Mouse (Mus musculus) lung, postnatal 0 days (tissue): ENCODE measurements around the gene Enox1. TPM values are rescaled to one million over a fixed set of nuclear protein-coding genes. Genes with fewer than 3 reads are reported as not detected.
A peak's percentile ranks its signal among the peaks of the same experiment; 100 is the strongest.

Source experiments
- ATAC-seq: fragments of 200-750 bp; cut with Nextera tagmentation; 2 replicates; pipeline ENCODE4 v1.8.0; 2017; ENCODE audit warnings: moderate library complexity
- DNase-seq: peaks from one replicate; pipeline ENCODE4 v3.0.0-alpha.2; 2016; ENCODE audit warnings: low spot score
- H3K27ac ChIP-seq: fragments of 300-500 bp; sonication (generic); 2 replicates; pipeline ENCODE4 v1.5.1; 2014; ENCODE audit warnings: antibody characterized with exemption, mild to moderate bottlenecking, low read length, mixed read lengths
- H3K27me3 ChIP-seq: fragments of 300-500 bp; sonication (generic); replicated peaks from 2 replicates; pipeline ENCODE4 v1.6.1; 2014; ENCODE audit warnings: low read length, mixed read lengths; ENCODE audit not compliant: insufficient read depth
- H3K36me3 ChIP-seq: fragments of 300-500 bp; sonication (generic); 2 replicates; pipeline ENCODE4 v1.6.1; 2014; ENCODE audit warnings: low read length, mixed read lengths; ENCODE audit not compliant: insufficient read depth
- H3K4me1 ChIP-seq: fragments of 300-500 bp; sonication (generic); 2 replicates; pipeline ENCODE4 v1.6.1; 2014; ENCODE audit warnings: antibody characterized with exemption, low read depth, low read length, mixed read lengths; ENCODE audit not compliant: insufficient read depth
- H3K4me2 ChIP-seq: fragments of 300-500 bp; sonication (generic); replicated peaks from 2 replicates; pipeline ENCODE4 v1.6.1; 2014; ENCODE audit warnings: low read depth, mild to moderate bottlenecking, low read length, moderate library complexity, mixed read lengths
- H3K4me3 ChIP-seq: fragments of 300-500 bp; sonication (generic); 2 replicates; pipeline ENCODE4 v1.5.1; 2014; ENCODE audit warnings: low read depth, low read length
- H3K9ac ChIP-seq: fragments of 300-500 bp; sonication (generic); replicated peaks from 2 replicates; pipeline ENCODE4 v1.6.1; 2014; ENCODE audit warnings: low read depth, mild to moderate bottlenecking
- H3K9me3 ChIP-seq: fragments of 300-500 bp; sonication (generic); 2 replicates; pipeline ENCODE4 v1.6.1; 2016; ENCODE audit warnings: low read length, mixed read lengths
- CTCF ChIP-seq: IDR thresholded peaks from 2 replicates; pipeline ENCODE4 v1.5.1; 2016; ENCODE audit warnings: antibody characterized with exemption, mild to moderate bottlenecking
- EP300 ChIP-seq: IDR thresholded peaks from 2 replicates; pipeline ENCODE4 v1.6.1; 2016; ENCODE audit warnings: antibody characterized with exemption, mild to moderate bottlenecking, control low read depth
- WGBS: fragments of 180-500 bp; shearing (Covaris S2); extraction: QIAGEN DNeasy Blood & Tissue Kit; methylation state at CpG from one replicate; pipeline ENCODE4 v1.1.7; 2014; 5-methylcytosine and 5-hydroxymethylcytosine counted together
- polyA plus RNA-seq: library from polyadenylated mRNA; unstranded; fragments of >200 nt; fragmentation: Nextera tagmentation; extraction: Ambion mirVana; gene quantifications from 2 replicates; pipeline ENCODE4 v1.2.1, GENCODE M21; 2015

Enox1 gene
- polyA plus RNA-seq, 1 experiment from 2014 or later, result 1.5 TPM

DNA sequence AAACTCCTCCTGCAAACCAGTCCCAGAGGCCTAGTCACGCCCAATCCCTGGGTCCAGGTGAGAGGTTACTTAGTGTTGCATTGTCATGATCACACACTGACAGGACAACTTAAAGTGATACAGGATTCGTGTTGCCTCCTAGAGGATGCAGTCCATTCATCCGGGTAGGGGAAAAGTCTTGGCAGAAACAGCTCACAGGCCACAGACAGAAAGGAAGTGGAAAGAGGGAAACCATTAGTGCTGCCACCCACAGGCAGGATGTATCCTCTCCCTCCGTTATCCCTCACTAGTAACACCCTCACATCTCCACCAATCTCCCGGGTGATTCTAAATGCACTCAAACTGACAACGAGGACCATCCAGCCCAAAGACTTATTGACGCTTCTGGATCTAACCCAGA, 385.4 kb downstream of the Enox1 start:
- TF ChIP-seq CTCF, result no peak
- Histone ChIP-seq H3K4me2 (no peak overlapping the region), H3K4me1 (no peaks in the 10 kb centered on the region), H3K4me3 (no peak overlapping the region), H3K27me3 (no peaks in the 10 kb centered on the region), H3K9ac (no peak overlapping the region), H3K27ac (no peak overlapping the region), H3K36me3 (no peaks in the 10 kb centered on the region), H3K9me3 (no peaks in the 10 kb centered on the region)
- WGBS, result 72% methylated on average over 7 of the region's 7 CpGs
- ATAC-seq (no peak), DNase-seq (no peak)

- Histone ChIP-seq H3K9me3 (no peaks in the 10 kb centered on the region), H3K27ac (no peak overlapping the region), H3K9ac (no peak overlapping the region), H3K4me3 (no peak overlapping the region), H3K36me3 (no peaks in the 10 kb centered on the region), H3K27me3 (no peaks in the 10 kb centered on the region), H3K4me2 (no peak overlapping the region), H3K4me1 (no peaks in the 10 kb centered on the region)
- 77% methylated on average over 8 of the region's 8 CpGs for WGBS
- DNase-seq (peak; percentile 27), ATAC-seq (no peak)
- TF ChIP-seq EP300, result no peak
- TF ChIP-seq CTCF, result no peak
These were observed 390.1 kb downstream of the Enox1 start for GRCm38 (mm10) chr14:77546531-77547274.

DNA sequence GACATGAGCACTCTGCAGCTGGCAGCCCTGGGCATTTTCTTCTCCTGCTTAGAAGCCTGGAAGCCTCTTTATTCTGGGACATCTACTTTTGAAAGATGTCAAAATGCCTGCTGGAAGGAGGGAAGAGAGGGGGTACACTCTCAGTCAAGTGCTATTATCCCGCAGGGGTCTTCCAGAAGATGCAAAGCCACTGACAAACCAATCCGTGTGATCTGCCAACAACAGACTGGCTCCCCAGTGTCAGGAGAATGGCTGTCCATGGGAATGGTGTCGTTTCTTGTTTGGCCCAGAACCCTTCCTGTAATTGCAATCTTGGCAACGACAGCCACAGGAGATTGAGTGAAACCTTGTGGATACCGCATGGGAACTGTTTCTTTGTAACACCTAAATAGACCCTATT, 390.8 kb downstream of the Enox1 start:
- DNase-seq (no peak), ATAC-seq (no peak)
- H3K4me3 ChIP-seq, result no peak overlapping the region
- WGBS, result 68% methylated on average over 5 of the region's 5 CpGs
- no peaks in the 10 kb centered on the region for H3K9me3 ChIP-seq
- no peaks in the 10 kb centered on the region for H3K36me3 ChIP-seq
- no peak overlapping the region for H3K9ac ChIP-seq
- H3K4me2 ChIP-seq, result no peak overlapping the region
- no peak for TF ChIP-seq CTCF
- no peak for TF ChIP-seq EP300
- H3K27ac ChIP-seq, result no peak overlapping the region
- H3K4me1 ChIP-seq, result no peaks in the 10 kb centered on the region
- no peaks in the 10 kb centered on the region for H3K27me3 ChIP-seq

DNA sequence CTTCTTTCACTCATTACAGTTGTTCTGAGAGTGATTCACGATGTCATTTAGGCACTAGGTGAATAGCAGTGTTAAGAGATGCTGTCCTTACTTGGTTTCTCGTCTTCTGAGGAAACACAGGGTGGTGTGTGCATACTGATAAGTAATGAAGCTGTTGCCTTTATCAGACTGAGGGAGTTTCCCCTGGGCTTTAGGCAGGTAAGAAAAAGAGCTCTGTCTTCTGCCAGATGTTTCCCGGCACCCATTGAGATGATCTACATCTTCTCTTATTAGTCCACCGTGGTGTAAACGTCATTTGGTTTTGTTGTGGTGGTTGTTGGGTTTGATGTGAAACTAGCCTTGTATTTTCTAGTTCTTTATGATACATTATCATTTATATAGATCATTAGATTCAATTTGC, 392.4 kb downstream of the Enox1 start:
- H3K4me2 ChIP-seq, result no peak overlapping the region
- no peak overlapping the region for H3K27ac ChIP-seq
- TF ChIP-seq EP300, result no peak
- TF ChIP-seq CTCF, result no peak
- WGBS, result 83% methylated on average over 5 of the region's 5 CpGs
- H3K36me3 ChIP-seq, result no peaks in the 10 kb centered on the region
- no peaks in the 10 kb centered on the region for H3K27me3 ChIP-seq
- ATAC-seq, result no peak
- no peaks in the 10 kb centered on the region for H3K4me1 ChIP-seq
- no peak overlapping the region for H3K4me3 ChIP-seq
- no peak overlapping the region for H3K9ac ChIP-seq
- H3K9me3 ChIP-seq, result no peaks in the 10 kb centered on the region
- DNase-seq, result no peak

DNA sequence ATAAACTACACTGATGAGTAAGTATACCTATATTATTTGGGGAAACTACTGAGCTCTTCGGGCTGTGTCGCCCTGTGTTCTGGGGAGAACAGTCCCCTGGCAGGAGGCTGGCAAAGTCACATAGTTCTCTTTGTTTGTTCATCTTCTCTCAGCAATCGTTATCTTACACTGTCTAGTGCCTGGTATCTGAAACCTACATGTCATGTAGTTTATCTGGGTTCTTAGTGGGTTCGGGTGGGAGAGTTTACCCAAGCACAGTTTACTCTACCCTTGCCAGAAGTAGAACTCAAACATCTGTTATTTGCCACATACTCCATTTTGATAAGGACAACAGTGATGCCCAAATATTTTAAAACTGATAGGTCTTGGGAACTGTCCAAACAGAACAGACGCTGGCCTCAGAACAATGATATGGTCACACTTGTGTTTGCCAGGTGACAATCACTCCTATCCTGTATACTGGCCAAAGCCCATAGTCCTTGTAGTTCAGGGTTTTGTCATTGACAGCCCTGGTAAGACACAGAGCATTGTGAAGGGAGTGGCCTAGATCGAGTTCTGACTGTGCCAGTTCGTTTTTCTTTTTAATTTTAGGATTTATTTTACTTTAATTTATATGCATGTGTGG, 401.0 kb downstream of the Enox1 start:
- DNase-seq, result no peak
- H3K9ac ChIP-seq, result no peak overlapping the region
- H3K4me2 ChIP-seq, result no peak overlapping the region
- H3K9me3 ChIP-seq, result no peaks in the 10 kb centered on the region
- ATAC-seq, result no peak
- no peaks in the 10 kb centered on the region for H3K27me3 ChIP-seq
- WGBS, result 38% methylated on average over 7 of the region's 7 CpGs
- no peak overlapping the region for H3K27ac ChIP-seq
- TF ChIP-seq EP300 (no peak), CTCF (no peak)
- H3K4me3 ChIP-seq, result no peak overlapping the region
- H3K36me3 ChIP-seq, result no peaks in the 10 kb centered on the region
- H3K4me1 ChIP-seq, result no peaks in the 10 kb centered on the region

DNA sequence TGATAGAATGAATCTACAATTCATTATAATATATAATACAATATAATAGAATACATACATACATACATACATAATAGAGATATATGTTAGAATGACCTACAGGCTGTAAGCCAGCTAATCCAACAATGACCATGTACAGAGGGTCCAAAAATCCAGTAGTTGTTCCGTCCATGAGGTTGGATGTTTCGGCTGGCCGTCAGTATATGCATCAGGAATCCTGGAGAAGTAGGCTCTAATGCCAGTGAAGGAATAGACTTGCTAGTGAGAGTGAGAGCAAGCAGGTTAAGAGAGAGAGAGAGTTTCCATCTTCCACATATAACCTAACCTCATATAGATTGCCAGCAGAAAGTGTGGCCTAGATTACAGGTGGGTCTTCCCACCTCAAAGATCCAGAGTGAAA, 402.3 kb downstream of the Enox1 start:
- H3K9me3 ChIP-seq, result no peaks in the 10 kb centered on the region
- no peaks in the 10 kb centered on the region for H3K4me1 ChIP-seq
- DNase-seq (no peak), ATAC-seq (no peak)
- no peak overlapping the region for H3K4me2 ChIP-seq
- TF ChIP-seq EP300, result no peak
- TF ChIP-seq CTCF, result no peak
- H3K27me3 ChIP-seq, result no peaks in the 10 kb centered on the region
- WGBS, result 95% methylated on average over 3 of the region's 3 CpGs
- H3K27ac ChIP-seq, result no peak overlapping the region
- H3K9ac ChIP-seq, result no peak overlapping the region
- H3K36me3 ChIP-seq, result no peaks in the 10 kb centered on the region
- H3K4me3 ChIP-seq, result no peak overlapping the region
